Mouse (Mus musculus) brown adipose tissue, adult 24 weeks (tissue): ENCODE results near the gene Fbxl14. TPM values are rescaled to one million over a fixed set of nuclear protein-coding genes. Genes with fewer than 3 reads are reported as not detected.

Experiments
- H3K27ac ChIP-seq: fragments of 200-500 bp; replicated peaks from 2 replicates; pipeline ENCODE4 v1.5.1; 2012; ENCODE audit warnings: low read depth, mild to moderate bottlenecking, low read length
- H3K4me1 ChIP-seq: fragments of 200-500 bp; 2 replicates; pipeline ENCODE4 v1.6.1; 2012; ENCODE audit warnings: low read length, mixed read lengths; ENCODE audit not compliant: control insufficient read depth, insufficient read depth, insufficient read length
- H3K4me3 ChIP-seq: fragments of 200-500 bp; 2 replicates; pipeline ENCODE4 v1.5.1; 2012; ENCODE audit warnings: low read depth, mild to moderate bottlenecking, low read length, moderate library complexity; ENCODE audit not compliant: insufficient read depth
- polyA plus RNA-seq: library from polyadenylated mRNA; stranded (reverse); fragments of >200 nt; gene quantifications from 2 replicates; pipeline ENCODE4 v1.2.4, GENCODE M21; 2012; ENCODE audit not compliant: missing spikeins, insufficient read depth, insufficient read length

Gene Fbxl14
- polyA plus RNA-seq, 1 experiment, result 12.7 TPM

- H3K4me3 ChIP-seq, result no peak overlapping the region
- H3K27ac ChIP-seq, result no peak overlapping the region
- H3K4me1 ChIP-seq, result no peaks in the 10 kb centered on the region
These were observed 21.3 kb upstream of the Fbxl14 start for GRCm38 (mm10) chr6:119458166-119458565.

- no peak overlapping the region for H3K27ac ChIP-seq
- no peak overlapping the region for H3K4me3 ChIP-seq
- no peaks in the 10 kb centered on the region for H3K4me1 ChIP-seq
These were observed 20.4 kb upstream of the Fbxl14 start for GRCm38 (mm10) chr6:119459041-119459440.

GRCm38 (mm10) chr6:119460391-119460790 is 19.1 kb upstream of the Fbxl14 start:
- no peaks in the 10 kb centered on the region for H3K4me1 ChIP-seq
- no peak overlapping the region for H3K4me3 ChIP-seq
- H3K27ac ChIP-seq, result no peak overlapping the region

GRCm38 (mm10) chr6:119466161-119466560 is 13.3 kb upstream of the Fbxl14 start:
- no peak overlapping the region for H3K27ac ChIP-seq
- H3K4me3 ChIP-seq, result no peak overlapping the region
- H3K4me1 ChIP-seq, result no peaks in the 10 kb centered on the region

- peak overlapping the region; percentile 48 for H3K27ac ChIP-seq
- H3K4me3 ChIP-seq, result no peak overlapping the region
- H3K4me1 ChIP-seq, result no peaks in the 10 kb centered on the region; the same call in 1 of the 2 replicates
These were observed 12.3 kb upstream of the Fbxl14 start for GRCm38 (mm10) chr6:119466921-119467784.

- Histone ChIP-seq H3K4me1 (no peaks in the 10 kb centered on the region; the same call in 1 of the 2 replicates), H3K27ac (peak overlapping the region; percentile 42; the same call in 1 of the 2 replicates), H3K4me3 (no peak overlapping the region)
These were observed 11.7 kb upstream of the Fbxl14 start for GRCm38 (mm10) chr6:119467785-119468059.

- Histone ChIP-seq H3K27ac (no peak overlapping the region), H3K4me1 (no peaks in the 10 kb centered on the region; the same call in 1 of the 2 replicates), H3K4me3 (no peak overlapping the region)
These were observed 8.7 kb upstream of the Fbxl14 start for GRCm38 (mm10) chr6:119470777-119471176.

- Histone ChIP-seq H3K4me1 (no peaks in the 10 kb centered on the region; the same call in 1 of the 2 replicates), H3K4me3 (no peak overlapping the region), H3K27ac (no peak overlapping the region)
These were observed 7.3 kb upstream of the Fbxl14 start for GRCm38 (mm10) chr6:119472135-119472534.

GRCm38 (mm10) chr6:119472705-119473104 is 6.8 kb upstream of the Fbxl14 start:
- Histone ChIP-seq H3K4me1 (no peaks in the 10 kb centered on the region; the same call in none of the 2 replicates), H3K27ac (no peak overlapping the region), H3K4me3 (no peak overlapping the region)

GRCm38 (mm10) chr6:119473446-119473845 is 6.0 kb upstream of the Fbxl14 start:
- no peaks in the 10 kb centered on the region; the same call in none of the 2 replicates for H3K4me1 ChIP-seq
- no peak overlapping the region for H3K4me3 ChIP-seq
- no peak overlapping the region for H3K27ac ChIP-seq

GRCm38 (mm10) chr6:119473992-119474391 is 5.5 kb upstream of the Fbxl14 start:
- no peaks in the 10 kb centered on the region; the same call in none of the 2 replicates for H3K4me1 ChIP-seq
- H3K27ac ChIP-seq, result no peak overlapping the region
- no peak overlapping the region for H3K4me3 ChIP-seq

GRCm38 (mm10) chr6:119475988-119476387 is 3.5 kb upstream of the Fbxl14 start:
- peaks cover 2% of the 10 kb centered on the region for H3K4me1 ChIP-seq
- no peak overlapping the region for H3K4me3 ChIP-seq
- H3K27ac ChIP-seq, result no peak overlapping the region

GRCm38 (mm10) chr6:119477686-119478310 is 1.7 kb upstream of the Fbxl14 start:
- H3K4me3 ChIP-seq, result 0 out of 2 replicates have a peak overlapping the region, but pooled peaks have one; percentile 13
- H3K4me1 ChIP-seq, result peaks cover 3% of the 10 kb centered on the region
- H3K27ac ChIP-seq, result peak overlapping the region; percentile 5; the same call in 1 of the 2 replicates

- peak overlapping the region; percentile 98 for H3K27ac ChIP-seq
- H3K4me3 ChIP-seq, result peak overlapping the region; percentile 80
- H3K4me1 ChIP-seq, result peaks cover 9% of the 10 kb centered on the region
These were observed 717 bp upstream of the Fbxl14 start for GRCm38 (mm10) chr6:119478560-119479342.
